Mouse (Mus musculus) olfactory bulb, adult 2 months (tissue): Measurements from ENCODE around the gene Gpr3. TPM values are rescaled to one million over a fixed set of nuclear protein-coding genes. Genes with fewer than 3 reads are reported as not detected.

ENCODE experiments used
- H3K27ac ChIP-seq: fragments of 200-500 bp; 2 replicates; pipeline ENCODE4 v1.5.1; 2012; ENCODE audit warnings: low read depth, low read length; ENCODE audit not compliant: insufficient read depth
- H3K4me1 ChIP-seq: fragments of 200-500 bp; 2 replicates; pipeline ENCODE4 v1.6.1; 2012; ENCODE audit warnings: low read length; ENCODE audit not compliant: control insufficient read depth, insufficient read depth
- H3K4me3 ChIP-seq: fragments of 200-500 bp; 2 replicates; pipeline ENCODE4 v1.5.1; 2012; ENCODE audit warnings: mild to moderate bottlenecking, low read depth, low read length, moderate library complexity; ENCODE audit not compliant: insufficient read depth
- CTCF ChIP-seq: fragments of 200-500 bp; IDR thresholded peaks from 2 replicates; pipeline ENCODE4 v1.5.1; 2012; ENCODE audit warnings: low read depth, mild to moderate bottlenecking, low read length, moderate library complexity; ENCODE audit not compliant: insufficient read depth
- POLR2A ChIP-seq: fragments of 200-500 bp; IDR thresholded peaks from 2 replicates; pipeline ENCODE4 v1.6.1; 2012; ENCODE audit warnings: mild to moderate bottlenecking, low read depth, low read length, moderate library complexity; ENCODE audit not compliant: insufficient read depth
- WGBS: fragments of 180-500 bp; shearing (Covaris S2); methylation state at CpG from one replicate; pipeline ENCODE4 v1.1.7; 2018; 5-methylcytosine and 5-hydroxymethylcytosine counted together
- polyA plus RNA-seq: library from polyadenylated mRNA; stranded (reverse); fragments of >200 nt; gene quantifications from 2 replicates; pipeline ENCODE4 v1.2.4, GENCODE M21; 2012; ENCODE audit warnings: low replicate concordance; ENCODE audit not compliant: missing spikeins, insufficient read depth, insufficient read length

The Gpr3 gene
- polyA plus RNA-seq, 1 experiment = not detected

GRCm38 (mm10) chr4:133217641-133218040 is 5.3 kb upstream of the Gpr3 start:
- TF ChIP-seq CTCF (peak; percentile 87), POLR2A (no peak)
- no peak overlapping the region for H3K4me3 ChIP-seq
- peaks cover 12% of the 10 kb centered on the region for H3K4me1 ChIP-seq
- no peak overlapping the region for H3K27ac ChIP-seq
- WGBS = 10% methylated on average over 5 of the region's 5 CpGs

GRCm38 (mm10) chr4:133213661-133214060 is 1.3 kb upstream of the Gpr3 start:
- no peak overlapping the region for H3K4me3 ChIP-seq
- no peak overlapping the region for H3K27ac ChIP-seq
- no peak for TF ChIP-seq POLR2A
- TF ChIP-seq CTCF = no peak
- WGBS = 52% methylated on average over 10 of the region's 10 CpGs
- H3K4me1 ChIP-seq = peaks cover 17% of the 10 kb centered on the region

GRCm38 (mm10) chr4:133213268-133213590 is 893 bp upstream of the Gpr3 start:
- TF ChIP-seq CTCF (no peak), POLR2A (no peak)
- peak overlapping the region; percentile 78 for H3K4me3 ChIP-seq
- 2% methylated on average over 9 of the region's 9 CpGs for WGBS
- H3K27ac ChIP-seq = no peak overlapping the region
- peaks cover 17% of the 10 kb centered on the region for H3K4me1 ChIP-seq

GRCm38 (mm10) chr4:133212562-133213267 is 379 bp upstream of the Gpr3 start:
- 2% methylated on average over 40 of the region's 44 CpGs for WGBS
- peak overlapping the region; percentile 68; the same call in 1 of the 2 replicates for H3K27ac ChIP-seq
- peak overlapping the region; percentile 78 for H3K4me3 ChIP-seq
- TF ChIP-seq CTCF (no peak), POLR2A (no peak)
- peaks cover 17% of the 10 kb centered on the region for H3K4me1 ChIP-seq

GRCm38 (mm10) chr4:133210788-133211390 is 1.4 kb downstream of the Gpr3 start:
- Histone ChIP-seq H3K4me3 (no peak overlapping the region), H3K4me1 (peaks cover 17% of the 10 kb centered on the region), H3K27ac (no peak overlapping the region)
- TF ChIP-seq POLR2A (no peak), CTCF (no peak)
- 94% methylated on average over 19 of the region's 19 CpGs for WGBS

GRCm38 (mm10) chr4:133210023-133210787 is 2.1 kb downstream of the Gpr3 start:
- peaks cover 17% of the 10 kb centered on the region for H3K4me1 ChIP-seq
- TF ChIP-seq POLR2A (no peak), CTCF (no peak)
- no peak overlapping the region for H3K4me3 ChIP-seq
- H3K27ac ChIP-seq = no peak overlapping the region
- 94% methylated on average over 24 of the region's 24 CpGs for WGBS

- no peak overlapping the region for H3K27ac ChIP-seq
- H3K4me3 ChIP-seq = no peak overlapping the region
- H3K4me1 ChIP-seq = peaks cover 25% of the 10 kb centered on the region
- TF ChIP-seq CTCF = peak; percentile 91
- TF ChIP-seq POLR2A = no peak
- 3% methylated on average over 11 of the region's 11 CpGs for WGBS
Observed at GRCm38 (mm10) chr4:133209366-133209765, 3.0 kb downstream of the Gpr3 start.

GRCm38 (mm10) chr4:133204379-133204778 is 8.0 kb downstream of the Gpr3 start:
- WGBS = 16% methylated on average over 7 of the region's 7 CpGs
- no peak overlapping the region for H3K27ac ChIP-seq
- TF ChIP-seq POLR2A = no peak
- TF ChIP-seq CTCF = no peak
- no peak overlapping the region for H3K4me3 ChIP-seq
- H3K4me1 ChIP-seq = peaks cover 37% of the 10 kb centered on the region

GRCm38 (mm10) chr4:133203591-133203990 is 8.7 kb downstream of the Gpr3 start:
- H3K27ac ChIP-seq = no peak overlapping the region
- WGBS = 54% methylated on average over 3 of the region's 3 CpGs

More at GRCm38 (mm10) chr4:133203591-133203990, 8.7 kb downstream of the Gpr3 start:
- H3K4me1 ChIP-seq = peaks cover 39% of the 10 kb centered on the region
- no peak for TF ChIP-seq POLR2A
- no peak for TF ChIP-seq CTCF
- H3K4me3 ChIP-seq = no peak overlapping the region
